In genomic region chr8:126946444-126946843, GRCm38 (mm10) we compare ENCODE assay signal across 8 mouse cellular contexts. TPM values are rescaled to one million over a fixed set of nuclear protein-coding genes. Genes with fewer than 3 reads are reported as not detected.
DNase-seq lines count a peak whose midpoint lies in the region; ATAC-seq and TF ChIP-seq lines count a peak whose summit lies in the region.

No protein-coding gene starts in this region.

- 90% methylated on average over 7 of the region's 7 CpGs for WGBS in midbrain, embryonic 12.5 days
- WGBS in midbrain, embryonic 11.5 days = 87% methylated on average over 7 of the region's 7 CpGs
- WGBS in intestine, embryonic 16.5 days = 81% methylated on average over 7 of the region's 7 CpGs
- WGBS in neural tube, embryonic 15.5 days = 75% methylated on average over 7 of the region's 7 CpGs

- 0 out of 2 replicates have a peak overlapping the region, but pooled peaks have one; percentile 88 for H3K4me2 ChIP-seq in midbrain, embryonic 12.5 days (replicated peaks)
- no peak overlapping the region for H3K4me2 ChIP-seq in midbrain, embryonic 11.5 days
- H3K4me2 ChIP-seq in intestine, embryonic 16.5 days (ENCODE audit: low read depth, low read length) = no peak overlapping the region
- H3K4me2 ChIP-seq in neural tube, embryonic 15.5 days = peak overlapping the region; percentile 95

- H3K27ac ChIP-seq in gastrocnemius, adult 2 months = peak overlapping the region; percentile 95
- no peak overlapping the region; the same call in 1 of the 2 replicates for H3K27ac ChIP-seq in midbrain, embryonic 12.5 days (replicated peaks)
- no peak overlapping the region for H3K27ac ChIP-seq in midbrain, embryonic 11.5 days (ENCODE audit: low read depth, low read length)
- H3K27ac ChIP-seq in intestine, embryonic 16.5 days (ENCODE audit: low read length) = peak overlapping the region; percentile 62; the same call in 1 of the 2 replicates
- no peak overlapping the region for H3K27ac ChIP-seq in neural tube, embryonic 15.5 days (replicated peaks)

- DNase-seq in gastrocnemius, adult 2 months = no peak
- no peak for DNase-seq in gastrocnemius, postnatal 14 days
- no peak for DNase-seq in midbrain, embryonic 11.5 days (ENCODE audit: low spot score, missing footprints)
- DNase-seq in adrenal gland, postnatal 10 days = no peak
- no peak for DNase-seq in adrenal gland, postnatal 14 days

- peaks cover 18% of the 10 kb centered on the region for H3K4me1 ChIP-seq in midbrain, embryonic 12.5 days
- H3K4me1 ChIP-seq in midbrain, embryonic 11.5 days (ENCODE audit: control insufficient read depth, insufficient read depth, low read length) = peaks cover 11% of the 10 kb centered on the region
- peaks cover 10% of the 10 kb centered on the region for H3K4me1 ChIP-seq in intestine, embryonic 16.5 days (ENCODE audit: control insufficient read depth, insufficient read depth, low read length)
- peaks cover 38% of the 10 kb centered on the region for H3K4me1 ChIP-seq in neural tube, embryonic 15.5 days

- no peak for ATAC-seq in midbrain, embryonic 12.5 days (ENCODE audit: low FRiP score, low read depth)
- ATAC-seq in midbrain, embryonic 11.5 days (ENCODE audit: low FRiP score) = no peak
- no peak for ATAC-seq in intestine, embryonic 16.5 days
- ATAC-seq in neural tube, embryonic 15.5 days (ENCODE audit: low FRiP score) = no peak

- TF ChIP-seq CTCF in gastrocnemius, adult 2 months (IDR thresholded peaks at IDR 0.05) = no peak

- peak overlapping the region; percentile 93 for H3K4me3 ChIP-seq in gastrocnemius, adult 2 months
- H3K4me3 ChIP-seq in midbrain, embryonic 12.5 days = no peak overlapping the region
- no peak overlapping the region for H3K4me3 ChIP-seq in midbrain, embryonic 11.5 days (ENCODE audit: low read depth, low read length)
- no peak overlapping the region for H3K4me3 ChIP-seq in intestine, embryonic 16.5 days (ENCODE audit: low read length)
- H3K4me3 ChIP-seq in neural tube, embryonic 15.5 days (replicated peaks) = peak overlapping the region; percentile 79

- H3K9ac ChIP-seq in midbrain, embryonic 12.5 days (replicated peaks) = no peak overlapping the region
- H3K9ac ChIP-seq in midbrain, embryonic 11.5 days (ENCODE audit: low read length) = no peak overlapping the region
- no peak overlapping the region for H3K9ac ChIP-seq in intestine, embryonic 16.5 days (ENCODE audit: low read depth, low read length)
- no peak overlapping the region for H3K9ac ChIP-seq in neural tube, embryonic 15.5 days (replicated peaks)

- H3K36me3 ChIP-seq in midbrain, embryonic 12.5 days = peaks cover 30% of the 10 kb centered on the region
- H3K36me3 ChIP-seq in midbrain, embryonic 11.5 days (ENCODE audit: control insufficient read depth, insufficient read depth, low read length) = no peaks in the 10 kb centered on the region; the same call in 1 of the 2 replicates
- peaks cover 7% of the 10 kb centered on the region for H3K36me3 ChIP-seq in intestine, embryonic 16.5 days (ENCODE audit: control insufficient read depth, insufficient read depth, low read length)
- H3K36me3 ChIP-seq in neural tube, embryonic 15.5 days = peaks cover 35% of the 10 kb centered on the region

- H3K27me3 ChIP-seq in midbrain, embryonic 12.5 days = no peaks in the 10 kb centered on the region
- no peaks in the 10 kb centered on the region for H3K27me3 ChIP-seq in midbrain, embryonic 11.5 days (ENCODE audit: control insufficient read depth, insufficient read depth, low read length)
- H3K27me3 ChIP-seq in intestine, embryonic 16.5 days (replicated peaks; ENCODE audit: control insufficient read depth, insufficient read depth, low read length) = no peaks in the 10 kb centered on the region
- H3K27me3 ChIP-seq in neural tube, embryonic 15.5 days (replicated peaks) = no peaks in the 10 kb centered on the region

- H3K9me3 ChIP-seq in midbrain, embryonic 12.5 days = no peaks in the 10 kb centered on the region
- no peaks in the 10 kb centered on the region for H3K9me3 ChIP-seq in midbrain, embryonic 11.5 days (ENCODE audit: control insufficient read depth, low read length)
- H3K9me3 ChIP-seq in intestine, embryonic 16.5 days (ENCODE audit: control insufficient read depth, low read length) = no peaks in the 10 kb centered on the region
- H3K9me3 ChIP-seq in neural tube, embryonic 15.5 days (replicated peaks) = no peaks in the 10 kb centered on the region

- intact Hi-C loops in gastrocnemius, adult 2 months (cut with DNase I) = no loop called here
- intact Hi-C loops in gastrocnemius, postnatal 14 days (cut with DNase I; ENCODE audit: low total_unique reads) = no loop called here

RNA-seq across cellular contexts. Expression of gene Tomm20, which starts 0.8 kb away (rescaled TPM):
- total RNA-seq in gastrocnemius, adult 2 months (2021) = 100 to 1,000 TPM in 1 of 2 experiments, 10 to 100 TPM in 1; 92.0 to 104 TPM
- 100 to 1,000 TPM in 1 of 2 experiments, 10 to 100 TPM in 1; 89.7 to 106 TPM for total RNA-seq in gastrocnemius, postnatal 14 days (2021)
- 175 and 193 TPM in 2 replicates for polyA plus RNA-seq in midbrain, embryonic 12.5 days (2016; fragmentation: Nextera tagmentation; extraction: Ambion mirVana)
- polyA plus RNA-seq in midbrain, embryonic 11.5 days (2014; fragmentation: Nextera tagmentation; extraction: Ambion mirVana) = 239 and 240 TPM in 2 replicates
- 314 and 329 TPM in 2 replicates for polyA plus RNA-seq in intestine, embryonic 16.5 days (2015; fragmentation: Nextera tagmentation; extraction: Ambion mirVana)
- polyA plus RNA-seq in neural tube, embryonic 15.5 days (2015; fragmentation: Nextera tagmentation; extraction: Ambion mirVana) = 225 and 227 TPM in 2 replicates
- total RNA-seq in adrenal gland, postnatal 10 days (2021) = 100 to 1,000 TPM; 157 to 187 TPM
- 206 and 229 TPM in 2 replicates for total RNA-seq in adrenal gland, postnatal 14 days (2021)

RNA-seq across cellular contexts. Expression of gene Rbm34, which starts 24.4 kb away (rescaled TPM):
- total RNA-seq in gastrocnemius, adult 2 months (2021) = 1 to 10 TPM; 4.7 to 4.8 TPM
- total RNA-seq in gastrocnemius, postnatal 14 days (2021) = 1 to 10 TPM; 4.6 to 5.6 TPM
- polyA plus RNA-seq in midbrain, embryonic 12.5 days (2016; fragmentation: Nextera tagmentation; extraction: Ambion mirVana) = 32.0 and 32.6 TPM in 2 replicates
- 32.0 and 38.4 TPM in 2 replicates for polyA plus RNA-seq in midbrain, embryonic 11.5 days (2014; fragmentation: Nextera tagmentation; extraction: Ambion mirVana)
- polyA plus RNA-seq in intestine, embryonic 16.5 days (2015; fragmentation: Nextera tagmentation; extraction: Ambion mirVana) = 20.6 and 22.0 TPM in 2 replicates
- 24.1 and 24.7 TPM in 2 replicates for polyA plus RNA-seq in neural tube, embryonic 15.5 days (2015; fragmentation: Nextera tagmentation; extraction: Ambion mirVana)
- total RNA-seq in adrenal gland, postnatal 10 days (2021) = 10 to 100 TPM; 14.2 to 15.3 TPM
- 14.1 and 16.0 TPM in 2 replicates for total RNA-seq in adrenal gland, postnatal 14 days (2021)

Comparison
In these comparisons a context has a peak if more than half of its experiments do, and no peak if none do; other contexts are left out.
1. H3K4me2 ChIP-seq: peak in midbrain, embryonic 12.5 days (single experiment) and neural tube, embryonic 15.5 days (single experiment); none in midbrain, embryonic 11.5 days (single experiment) and intestine, embryonic 16.5 days (single experiment).
2. H3K27ac ChIP-seq: peak in gastrocnemius, adult 2 months (single experiment) and intestine, embryonic 16.5 days (single experiment); none in midbrain, embryonic 12.5 days (single experiment), midbrain, embryonic 11.5 days (single experiment) and neural tube, embryonic 15.5 days (single experiment).
3. H3K4me3 ChIP-seq: peak in gastrocnemius, adult 2 months (single experiment) and neural tube, embryonic 15.5 days (single experiment); none in midbrain, embryonic 12.5 days (single experiment), midbrain, embryonic 11.5 days (single experiment) and intestine, embryonic 16.5 days (single experiment).